Mouse (Mus musculus) midbrain, postnatal 0 days (tissue): ENCODE measurements around the gene Patz1. TPM values are rescaled to one million over a fixed set of nuclear protein-coding genes. Genes with fewer than 3 reads are reported as not detected.

Experiments used
- ATAC-seq: fragments of 200-750 bp; cut with Nextera tagmentation; 2 replicates; pipeline ENCODE4 v1.8.0; 2017; ENCODE audit warnings: moderate number of reproducible peaks, mild to moderate bottlenecking, moderate TSS enrichment, moderate library complexity; ENCODE audit not compliant: low FRiP score
- DNase-seq: peaks from one replicate; pipeline ENCODE4 v3.0.0-alpha.2; 2015; ENCODE audit warnings: low spot score
- H3K27ac ChIP-seq: fragments of 300-500 bp; sonication (generic); 2 replicates; pipeline ENCODE4 v1.5.1; 2014; ENCODE audit warnings: low read depth, mild to moderate bottlenecking, low read length, mixed read lengths
- H3K27me3 ChIP-seq: fragments of 300-500 bp; sonication (generic); 2 replicates; pipeline ENCODE4 v1.6.1; 2014; ENCODE audit warnings: low read length, control low read depth, mixed read lengths; ENCODE audit not compliant: insufficient read depth
- H3K36me3 ChIP-seq: fragments of 300-500 bp; sonication (generic); 2 replicates; pipeline ENCODE4 v1.6.1; 2014; ENCODE audit warnings: low read length, control low read depth, mixed read lengths; ENCODE audit not compliant: insufficient read depth
- H3K4me1 ChIP-seq: fragments of 300-500 bp; sonication (generic); 2 replicates; pipeline ENCODE4 v1.6.1; 2014; ENCODE audit warnings: mild to moderate bottlenecking, control low read depth, antibody characterized with exemption, low read length, mixed read lengths; ENCODE audit not compliant: insufficient read depth
- H3K4me2 ChIP-seq: fragments of 300-500 bp; sonication (generic); 2 replicates; pipeline ENCODE4 v1.6.1; 2014; ENCODE audit warnings: low read depth, mild to moderate bottlenecking, low read length, mixed read lengths; ENCODE audit not compliant: poor library complexity, severe bottlenecking
- H3K4me3 ChIP-seq: fragments of 300-500 bp; sonication (generic); 2 replicates; pipeline ENCODE4 v1.5.1; 2014; ENCODE audit warnings: low read depth, mild to moderate bottlenecking, low read length, moderate library complexity
- H3K9ac ChIP-seq: fragments of 300-500 bp; sonication (generic); replicated peaks from 2 replicates; pipeline ENCODE4 v1.6.1; 2014; ENCODE audit warnings: mild to moderate bottlenecking, low read length, moderate library complexity, mixed read lengths; ENCODE audit not compliant: poor library complexity, severe bottlenecking
- H3K9me3 ChIP-seq: fragments of 300-500 bp; sonication (generic); 2 replicates; pipeline ENCODE4 v1.6.1; 2016; ENCODE audit warnings: low read length, control low read depth
- CTCF ChIP-seq: IDR thresholded peaks from 2 replicates; pipeline ENCODE4 v1.5.1; 2016; ENCODE audit warnings: antibody characterized with exemption, mild to moderate bottlenecking
- WGBS: fragments of 180-500 bp; shearing (Covaris S2); extraction: QIAGEN DNeasy Blood & Tissue Kit; methylation state at CpG from one replicate; pipeline ENCODE4 v1.1.7; 2014; 5-methylcytosine and 5-hydroxymethylcytosine counted together
- polyA plus RNA-seq: library from polyadenylated mRNA; unstranded; fragments of >200 nt; fragmentation: Nextera tagmentation; extraction: Ambion mirVana; gene quantifications from 2 replicates; pipeline ENCODE4 v1.2.1, GENCODE M21; 2015
- total RNA-seq: library from RNA; depleted of rRNA; stranded (reverse); fragments of >200 nt; gene quantifications from 2 replicates; pipeline ENCODE4 v1.2.3, GENCODE M21; 2014

The Patz1 gene
- total and polyA plus RNA-seq, 2 experiments from 2014 or later: 39.3 to 79.3 TPM

GRCm38 (mm10) chr11:3329891-3330451, 41.3 kb downstream of the Patz1 start, which contains the start of gene Pik3ip1:
Gene Pik3ip1, plus strand, starts transcription at chr11:3330401.
- Histone ChIP-seq H3K4me1 (no peaks in the 10 kb centered on the region), H3K4me3 (peak within 1 kb of the TSS; percentile 66), H3K4me2 (peak within 1 kb of the TSS; percentile 99), H3K9me3 (no peaks in the 10 kb centered on the region), H3K9ac (peak within 1 kb of the TSS; percentile 66), H3K27me3 (no peaks in the 10 kb centered on the region), H3K27ac (peak within 1 kb of the TSS; percentile 89), H3K36me3 (peaks cover 12% of the 10 kb centered on the region)
- no peak for ATAC-seq
- no peak for DNase-seq
- no peak for TF ChIP-seq CTCF

- H3K9ac ChIP-seq: peak overlapping the region; percentile 66
- H3K27ac ChIP-seq: peak overlapping the region; percentile 89
- DNase-seq: peak; percentile 96
- ATAC-seq: peak; percentile 52
- H3K4me3 ChIP-seq: peak overlapping the region; percentile 66
- H3K27me3 ChIP-seq: no peaks in the 10 kb centered on the region
- no peaks in the 10 kb centered on the region for H3K9me3 ChIP-seq
- no peaks in the 10 kb centered on the region for H3K4me1 ChIP-seq
- peaks cover 12% of the 10 kb centered on the region for H3K36me3 ChIP-seq
- 0% methylated on average over 9 of the region's 9 CpGs for WGBS
- peak overlapping the region; percentile 99 for H3K4me2 ChIP-seq
- peak; percentile 69 for TF ChIP-seq CTCF
Observed at GRCm38 (mm10) chr11:3330566-3330965, 41.9 kb downstream of the Patz1 start.

- DNase-seq (peak; percentile 36), ATAC-seq (no peak)
- no peaks in the 10 kb centered on the region for H3K4me1 ChIP-seq
- H3K4me2 ChIP-seq: peak overlapping the region; percentile 99
- H3K27me3 ChIP-seq: no peaks in the 10 kb centered on the region
- H3K36me3 ChIP-seq: peaks cover 12% of the 10 kb centered on the region
- peak overlapping the region; percentile 66 for H3K4me3 ChIP-seq
- H3K9me3 ChIP-seq: no peaks in the 10 kb centered on the region
- H3K27ac ChIP-seq: peak overlapping the region; percentile 89
- no peak for TF ChIP-seq CTCF
- WGBS: 1% methylated on average over 14 of the region's 14 CpGs
- peak overlapping the region; percentile 66 for H3K9ac ChIP-seq
Observed at GRCm38 (mm10) chr11:3330991-3331750, 42.5 kb downstream of the Patz1 start.

- Histone ChIP-seq H3K4me2 (peak overlapping the region; percentile 99), H3K27me3 (no peaks in the 10 kb centered on the region), H3K9me3 (no peaks in the 10 kb centered on the region), H3K9ac (peak overlapping the region; percentile 66), H3K4me3 (peak overlapping the region; percentile 66), H3K4me1 (no peaks in the 10 kb centered on the region), H3K36me3 (peaks cover 12% of the 10 kb centered on the region), H3K27ac (peak overlapping the region; percentile 89)
- peak; percentile 47 for TF ChIP-seq CTCF
- DNase-seq: peak; percentile 96
- WGBS: under 1% methylated on average over 51 of the region's 75 CpGs
- ATAC-seq: peak; percentile 96
Observed at GRCm38 (mm10) chr11:3331756-3332642, 43.3 kb downstream of the Patz1 start.

- TF ChIP-seq CTCF: no peak
- WGBS: 90% methylated on average over 11 of the region's 11 CpGs
- Histone ChIP-seq H3K4me3 (no peak overlapping the region), H3K9me3 (no peaks in the 10 kb centered on the region), H3K4me2 (no peak overlapping the region), H3K4me1 (peaks cover 7% of the 10 kb centered on the region; the same call in 1 of the 2 replicates), H3K36me3 (peaks cover 12% of the 10 kb centered on the region), H3K27me3 (no peaks in the 10 kb centered on the region), H3K27ac (0 out of 2 replicates have a peak overlapping the region, but pooled peaks have one; percentile 52), H3K9ac (no peak overlapping the region)
- DNase-seq: no peak
- ATAC-seq: no peak
Observed at GRCm38 (mm10) chr11:3333111-3333695, 44.5 kb downstream of the Patz1 start.
